Mouse (Mus musculus): ENCODE measurements at regions not wholly inside any gene's neighbourhood (a gene's known extent, or its start where the extent isn't known, plus 50 kb on each side); places are given as distances from the start of the nearest gene placed in this dataset.

GRCm38 (mm10) chr12:15449484-15449883 is 367.2 kb downstream of the Trib2 start:
- no peak for TF ChIP-seq CTCF (IDR thresholded peaks at IDR 0.05; ENCODE audit: low read depth)
- no peak for TF ChIP-seq EP300 (IDR thresholded peaks at IDR 0.05; ENCODE audit: low read depth)
